Mouse (Mus musculus) heart, postnatal 0 days (tissue): Measurements from ENCODE around the gene Tax1bp1. TPM values are rescaled to one million over a fixed set of nuclear protein-coding genes. Genes with fewer than 3 reads are reported as not detected.

Source experiments
- ATAC-seq: fragments of 200-750 bp; cut with Nextera tagmentation; 2 replicates; pipeline ENCODE4 v1.8.0; 2017; ENCODE audit warnings: low read depth, moderate number of reproducible peaks, moderate library complexity; ENCODE audit not compliant: insufficient read depth
- DNase-seq: peaks from one replicate; pipeline ENCODE4 v3.0.0-alpha.2; 2016; ENCODE audit warnings: low spot score
- H3K27ac ChIP-seq: fragments of 300-500 bp; sonication (generic); 2 replicates; pipeline ENCODE4 v1.5.1; 2014; ENCODE audit warnings: low read depth, mild to moderate bottlenecking
- H3K27me3 ChIP-seq: fragments of 300-500 bp; sonication (generic); 2 replicates; pipeline ENCODE4 v1.6.1; 2014; ENCODE audit warnings: low read length, mixed read lengths; ENCODE audit not compliant: control insufficient read depth, insufficient read depth
- H3K36me3 ChIP-seq: fragments of 300-500 bp; sonication (generic); replicated peaks from 2 replicates; pipeline ENCODE4 v1.6.1; 2014; ENCODE audit warnings: low read length, mixed read lengths; ENCODE audit not compliant: control insufficient read depth, insufficient read depth
- H3K4me1 ChIP-seq: fragments of 300-500 bp; sonication (generic); 2 replicates; pipeline ENCODE4 v1.6.1; 2014; ENCODE audit warnings: antibody characterized with exemption; ENCODE audit not compliant: control insufficient read depth, insufficient read depth
- H3K4me2 ChIP-seq: fragments of 300-500 bp; sonication (generic); 2 replicates; pipeline ENCODE4 v1.6.1; 2014; ENCODE audit warnings: low read depth, mild to moderate bottlenecking, low read length, moderate library complexity
- H3K4me3 ChIP-seq: fragments of 300-500 bp; sonication (generic); 2 replicates; pipeline ENCODE4 v1.5.1; 2014; ENCODE audit warnings: low read depth, low read length
- H3K9ac ChIP-seq: fragments of 300-500 bp; sonication (generic); replicated peaks from 2 replicates; pipeline ENCODE4 v1.6.1; 2014; ENCODE audit warnings: low read depth, low read length, mixed read lengths
- H3K9me3 ChIP-seq: fragments of 300-500 bp; sonication (generic); replicated peaks from 2 replicates; pipeline ENCODE4 v1.6.1; 2016; ENCODE audit warnings: low read length; ENCODE audit not compliant: control insufficient read depth
- CTCF ChIP-seq: IDR thresholded peaks from 2 replicates; pipeline ENCODE4 v1.5.1; 2016; ENCODE audit warnings: antibody characterized with exemption, control low read depth, low read depth
- EP300 ChIP-seq: IDR thresholded peaks from 2 replicates; pipeline ENCODE4 v1.6.1; 2016; ENCODE audit warnings: antibody characterized with exemption, low read depth
- WGBS: fragments of 180-500 bp; shearing (Covaris S2); extraction: QIAGEN DNeasy Blood & Tissue Kit; methylation state at CpG from one replicate; pipeline ENCODE4 v1.1.7; 2014; 5-methylcytosine and 5-hydroxymethylcytosine counted together
- polyA plus RNA-seq: library from polyadenylated mRNA; unstranded; fragments of >200 nt; fragmentation: Nextera tagmentation; extraction: Ambion mirVana; gene quantifications from 2 replicates; pipeline ENCODE4 v1.2.1, GENCODE M21; 2015
- total RNA-seq: library from RNA; depleted of rRNA; stranded (reverse); fragments of >200 nt; gene quantifications from 2 replicates; pipeline ENCODE4 v1.2.3, GENCODE M21; 2014; ENCODE audit warnings: low replicate concordance

The Tax1bp1 gene
- total and polyA plus RNA-seq, 2 experiments from 2014 or later = 44.9 to 128 TPM

DNA sequence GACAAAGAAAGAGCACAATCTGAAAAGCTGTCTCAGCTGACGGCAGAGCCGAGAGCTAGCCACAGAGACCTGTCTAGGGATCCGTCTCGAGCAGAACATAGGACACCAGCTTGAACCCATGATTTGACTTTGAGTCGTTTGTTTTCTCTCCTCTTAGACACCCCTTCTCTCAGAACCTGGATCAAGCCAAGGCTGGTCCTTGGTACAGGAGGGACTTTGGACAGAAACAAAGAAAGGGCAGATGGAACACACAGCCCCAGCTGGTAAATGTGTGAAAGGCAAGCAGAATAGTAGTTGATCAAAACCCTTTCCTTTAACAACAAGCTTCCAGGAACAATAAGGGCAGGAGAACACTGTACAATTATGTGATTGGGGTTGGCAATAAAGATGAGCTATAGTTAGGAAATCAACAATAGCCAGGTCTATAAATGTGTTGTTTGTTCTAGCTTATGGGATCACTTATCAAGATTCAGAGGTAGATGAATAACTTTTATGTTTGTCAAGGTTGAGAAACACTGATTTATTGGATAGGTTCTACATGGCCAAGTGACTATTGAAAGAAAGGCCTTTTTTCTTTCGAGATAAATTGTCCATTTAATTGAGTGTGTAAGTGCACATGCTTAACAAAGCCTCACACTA lies 31.6 kb upstream of the Tax1bp1 start:
- Histone ChIP-seq H3K4me2 (no peak overlapping the region), H3K27ac (no peak overlapping the region), H3K9me3 (no peaks in the 10 kb centered on the region), H3K36me3 (no peaks in the 10 kb centered on the region), H3K4me3 (no peak overlapping the region), H3K9ac (no peak overlapping the region), H3K4me1 (no peaks in the 10 kb centered on the region), H3K27me3 (no peaks in the 10 kb centered on the region)
- DNase-seq = no peak
- TF ChIP-seq EP300 (no peak), CTCF (no peak)
- 68% methylated on average over 6 of the region's 6 CpGs for WGBS
- ATAC-seq = no peak

DNA sequence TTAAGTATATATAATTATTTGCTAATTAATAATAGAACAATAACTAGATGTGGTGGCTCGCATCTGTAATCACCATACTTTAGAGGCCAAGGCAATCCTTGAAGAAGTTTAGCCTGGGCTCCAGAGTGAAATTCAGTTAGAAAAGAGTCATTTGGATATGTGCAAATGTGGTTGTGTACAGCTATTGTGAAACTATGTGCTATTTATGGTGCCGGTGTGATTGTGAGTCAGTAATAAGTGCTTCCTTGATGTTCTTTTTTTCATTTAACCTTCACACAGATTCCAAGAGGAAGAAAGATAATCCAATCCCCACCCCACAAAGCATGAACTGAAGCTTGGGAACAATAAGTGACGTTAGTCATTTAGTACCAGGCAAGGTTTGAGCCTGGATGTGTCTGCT lies 30.9 kb upstream of the Tax1bp1 start:
- ATAC-seq (no peak), DNase-seq (no peak)
- no peak overlapping the region for H3K9ac ChIP-seq
- no peak overlapping the region for H3K4me3 ChIP-seq
- no peak overlapping the region for H3K27ac ChIP-seq
- no peaks in the 10 kb centered on the region for H3K9me3 ChIP-seq
- WGBS = 68% methylated on average over 3 of the region's 3 CpGs
- H3K27me3 ChIP-seq = no peaks in the 10 kb centered on the region
- no peak for TF ChIP-seq CTCF
- TF ChIP-seq EP300 = no peak
- no peak overlapping the region for H3K4me2 ChIP-seq
- H3K36me3 ChIP-seq = no peaks in the 10 kb centered on the region
- no peaks in the 10 kb centered on the region for H3K4me1 ChIP-seq

DNA sequence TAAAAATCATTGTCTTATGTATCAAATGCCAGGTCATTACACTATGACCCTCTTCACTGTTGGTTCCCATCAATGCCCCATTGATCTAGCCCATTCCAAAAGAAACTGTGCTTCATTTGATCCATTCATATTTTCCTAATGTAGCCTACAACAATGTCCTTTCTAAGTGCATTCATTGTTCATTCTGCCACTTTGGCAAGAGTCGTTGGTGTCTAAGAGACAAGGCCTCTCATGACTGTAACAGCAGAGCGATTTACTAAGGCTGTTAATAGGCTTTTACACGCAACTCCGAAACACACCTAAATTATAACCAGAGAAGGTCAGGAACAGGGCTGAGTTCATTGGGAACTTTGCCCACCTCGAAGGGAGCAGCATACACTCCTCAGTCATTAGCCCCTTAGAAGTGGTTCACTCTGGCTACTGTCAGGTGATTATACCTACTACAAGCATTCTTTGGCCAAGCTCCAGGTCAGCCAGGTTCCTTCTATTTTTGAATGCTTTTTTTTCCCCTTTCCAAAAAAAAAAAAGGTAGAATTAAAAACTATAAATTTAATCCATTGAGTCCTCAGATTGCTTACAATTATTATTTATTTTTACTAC lies 26.5 kb upstream of the Tax1bp1 start:
- H3K4me1 ChIP-seq = 0 out of 2 replicates have a peak, but pooled peaks cover 1% of the 10 kb centered on the region
- WGBS = 76% methylated on average over 5 of the region's 5 CpGs
- no peaks in the 10 kb centered on the region for H3K36me3 ChIP-seq
- no peak overlapping the region for H3K4me2 ChIP-seq
- no peak for DNase-seq
- H3K9me3 ChIP-seq = 0 out of 2 replicates have a peak, but pooled peaks cover 3% of the 10 kb centered on the region
- H3K27ac ChIP-seq = no peak overlapping the region
- H3K4me3 ChIP-seq = no peak overlapping the region
- no peaks in the 10 kb centered on the region for H3K27me3 ChIP-seq
- H3K9ac ChIP-seq = no peak overlapping the region
- no peak for ATAC-seq
- no peak for TF ChIP-seq EP300
- no peak for TF ChIP-seq CTCF

DNA sequence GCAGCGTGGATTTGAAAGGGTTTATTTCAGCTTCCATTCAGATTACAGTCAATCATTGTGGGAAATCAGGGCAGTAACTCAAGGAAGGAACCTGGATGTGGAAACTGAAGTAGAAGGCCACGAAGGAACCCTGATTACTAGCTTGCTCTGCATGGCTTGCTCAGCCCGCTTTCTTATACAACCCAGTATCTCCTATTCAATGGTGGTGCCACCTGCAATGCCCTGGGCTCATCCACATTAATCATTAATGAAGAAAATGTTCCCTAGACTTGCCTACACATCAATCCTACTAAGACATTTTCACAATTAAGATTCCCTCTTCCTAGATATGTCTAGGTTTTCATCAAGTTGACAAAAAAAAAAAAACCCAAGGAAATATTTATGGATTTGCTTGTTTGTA lies 23.2 kb upstream of the Tax1bp1 start:
- H3K27ac ChIP-seq = no peak overlapping the region
- no peak overlapping the region for H3K4me2 ChIP-seq
- no peak overlapping the region for H3K4me3 ChIP-seq
- no peak for DNase-seq
- TF ChIP-seq CTCF (no peak), EP300 (no peak)
- H3K27me3 ChIP-seq = no peaks in the 10 kb centered on the region
- 0 out of 2 replicates have a peak, but pooled peaks cover 3% of the 10 kb centered on the region for H3K9me3 ChIP-seq
- no peaks in the 10 kb centered on the region for H3K36me3 ChIP-seq
- WGBS = 80% methylated on average over 3 of the region's 3 CpGs
- H3K4me1 ChIP-seq = peaks cover 10% of the 10 kb centered on the region; the same call in 1 of the 2 replicates
- no peak for ATAC-seq
- H3K9ac ChIP-seq = no peak overlapping the region

DNA sequence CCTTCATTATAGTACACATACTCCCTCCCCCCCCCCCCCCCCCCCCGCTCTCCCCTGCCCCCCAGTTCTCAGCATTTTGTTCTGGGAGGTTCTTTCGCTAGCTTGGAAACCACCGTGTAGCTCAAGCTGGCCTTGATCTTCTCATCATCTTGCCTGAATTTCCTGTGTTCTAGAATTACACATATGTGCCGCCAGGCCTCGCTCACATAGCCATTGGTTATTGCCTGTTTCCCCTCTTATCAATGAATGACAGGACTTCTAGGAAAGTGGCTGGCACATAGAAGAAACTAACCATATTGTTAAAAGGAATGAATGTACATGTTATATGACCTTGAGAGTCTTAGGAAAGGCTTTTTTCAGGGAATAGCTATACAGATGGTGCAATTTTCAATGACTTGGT lies 21.7 kb upstream of the Tax1bp1 start:
- no peak overlapping the region for H3K27ac ChIP-seq
- H3K4me3 ChIP-seq = no peak overlapping the region
- DNase-seq (no peak), ATAC-seq (no peak)
- 0 out of 2 replicates have a peak, but pooled peaks cover 3% of the 10 kb centered on the region for H3K9me3 ChIP-seq
- no peaks in the 10 kb centered on the region for H3K27me3 ChIP-seq
- H3K4me1 ChIP-seq = peaks cover 10% of the 10 kb centered on the region; the same call in 1 of the 2 replicates
- no peaks in the 10 kb centered on the region for H3K36me3 ChIP-seq
- H3K4me2 ChIP-seq = no peak overlapping the region
- H3K9ac ChIP-seq = no peak overlapping the region
- TF ChIP-seq EP300 (no peak), CTCF (no peak)
- 75% methylated on average over 5 of the region's 5 CpGs for WGBS
